Mouse (Mus musculus): ENCODE results near the gene Gadd45gip1.

The Gadd45gip1 gene

DNA sequence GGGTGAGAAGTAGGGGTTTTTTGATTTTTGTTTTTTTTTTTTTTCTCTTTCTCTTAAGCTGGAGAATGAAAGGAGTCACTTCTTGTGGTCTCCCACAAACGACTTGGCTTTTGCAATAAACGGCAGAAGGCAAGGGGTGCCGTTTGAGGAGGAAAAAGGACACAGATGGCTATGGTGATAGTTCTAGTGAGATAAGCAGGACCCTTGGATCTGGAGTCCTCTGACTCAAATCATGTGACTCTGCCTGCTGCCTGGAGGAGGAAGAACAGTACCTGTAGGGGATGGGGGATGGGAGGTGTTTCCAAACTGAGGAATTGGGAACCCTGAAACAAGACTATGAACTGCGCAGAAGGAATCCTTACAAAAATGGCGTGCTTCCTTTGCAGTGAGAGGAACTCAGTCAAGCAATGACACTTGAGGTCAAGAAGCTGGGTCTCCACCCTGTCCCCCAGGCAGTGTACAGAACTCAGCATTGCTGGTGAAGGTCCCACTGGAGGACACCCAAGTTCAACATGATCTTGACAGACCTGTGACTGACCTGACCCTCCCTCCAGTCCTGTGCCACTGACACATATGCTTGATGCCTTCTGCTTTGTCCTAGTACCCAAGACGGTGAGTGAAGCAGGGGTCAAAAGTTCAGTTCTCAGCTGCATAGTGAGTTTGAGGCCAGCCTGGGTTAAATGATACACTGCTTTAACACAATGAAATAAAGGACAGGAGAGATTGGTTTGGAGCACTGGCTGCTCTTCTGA is 16.5 kb downstream of the Gadd45gip1 start:
- ATAC-seq (ENCODE audit: low TSS enrichment): no peak

DNA sequence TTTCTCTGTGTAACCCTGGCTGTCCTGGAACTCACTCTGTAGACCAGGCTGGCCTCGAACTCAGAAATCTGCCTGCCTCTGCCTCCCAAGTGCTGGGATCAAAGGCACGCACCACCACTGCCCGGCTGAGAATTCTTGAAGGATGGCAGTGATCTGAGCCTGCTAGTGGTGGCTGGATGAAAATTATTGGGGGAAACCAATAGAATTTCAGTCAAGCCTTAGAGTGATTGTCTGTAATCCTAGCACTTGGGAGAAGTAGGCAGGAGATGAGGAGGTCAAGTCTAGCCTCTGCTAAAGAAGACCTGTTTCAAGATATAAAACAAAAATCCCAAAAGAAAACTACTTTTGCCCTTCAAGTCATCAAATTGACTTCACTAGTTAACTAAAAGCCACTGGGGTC is 25.1 kb downstream of the Gadd45gip1 start:
- ATAC-seq (ENCODE audit: low TSS enrichment): 0 out of 2 replicates have a peak, but pooled peaks have one; percentile 4

DNA sequence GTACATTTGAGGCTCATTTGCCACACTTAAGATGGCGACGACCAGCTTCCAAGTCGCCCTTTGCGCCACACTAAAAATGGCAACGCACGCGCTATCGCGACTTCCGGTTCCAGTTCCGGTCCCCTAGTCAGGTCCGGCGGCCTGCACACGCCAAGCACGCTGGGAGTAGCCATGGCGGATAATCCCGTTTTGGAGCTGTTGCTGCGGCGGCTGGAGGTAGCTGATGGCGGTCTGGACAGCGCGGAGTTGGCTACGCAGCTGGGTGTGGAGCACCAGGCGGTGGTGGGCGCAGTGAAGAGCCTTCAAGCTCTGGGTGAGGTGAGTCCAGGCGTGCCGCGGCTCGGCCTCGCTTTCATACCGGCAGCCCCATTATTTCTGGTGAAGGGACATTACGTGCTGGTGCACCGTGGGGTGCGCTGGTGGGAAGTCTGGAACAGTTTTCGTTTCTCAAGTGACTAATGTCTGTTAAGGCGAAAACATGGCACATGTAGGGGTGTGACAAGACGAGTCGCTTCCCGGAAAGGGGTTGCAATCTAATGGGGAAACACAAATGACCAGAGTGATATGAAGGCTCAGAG is 25.6 kb downstream of the Gadd45gip1 start, which contains the start of gene Farsa:
Gene Farsa, plus strand, starts transcription at position 126 of the 578 bp plus-strand sequence.
- peak; percentile 98 for ATAC-seq (ENCODE audit: low TSS enrichment)

DNA sequence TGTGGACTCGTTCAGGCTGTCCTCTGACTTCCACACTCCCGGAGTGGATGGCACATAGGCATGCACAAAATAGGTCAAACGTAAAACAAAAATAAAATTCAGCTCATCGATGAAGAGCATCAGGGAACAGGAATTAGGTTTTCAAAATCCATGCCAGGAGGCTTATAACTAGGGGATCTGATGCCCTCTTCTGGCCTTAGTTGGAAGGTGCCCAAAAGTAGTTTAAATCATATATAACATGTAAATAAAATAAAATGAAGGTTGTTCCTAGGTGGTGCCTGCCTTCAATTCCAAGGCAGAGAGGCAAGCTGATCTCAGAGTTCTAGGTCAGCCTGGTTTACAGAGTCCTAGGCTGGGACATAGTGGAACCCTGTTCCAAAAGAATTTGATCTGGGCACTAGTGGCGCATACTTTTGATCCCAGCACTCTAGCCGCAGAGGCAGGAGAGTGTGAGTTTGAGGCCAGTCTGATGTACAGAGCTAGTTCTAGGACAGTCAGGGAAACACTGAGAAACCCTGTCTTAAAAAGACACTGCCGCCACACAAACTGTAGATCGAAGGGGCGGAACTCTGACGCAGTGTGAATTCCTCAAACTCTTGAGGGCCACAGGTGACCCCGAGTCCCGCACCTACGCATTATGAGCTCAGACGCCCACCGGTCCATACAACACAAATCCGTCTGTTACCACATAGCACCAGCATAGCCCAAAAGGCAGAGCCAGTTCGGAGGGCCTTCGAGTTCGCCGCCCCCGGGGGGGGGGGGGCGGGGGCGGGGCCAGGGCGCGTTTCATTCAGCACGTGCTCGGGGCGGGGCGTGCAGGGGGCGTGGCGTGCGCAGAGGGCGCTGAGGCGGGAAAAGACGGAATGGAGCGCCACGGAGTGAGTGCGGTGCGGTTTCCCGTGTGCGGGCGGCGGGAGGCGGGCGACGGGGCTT is 40.3 kb downstream of the Gadd45gip1 start, which contains the start of gene Syce2:
Gene Syce2, plus strand, starts transcription at position 736 of the 933 bp plus-strand sequence.
- 0 out of 2 replicates have a peak, but pooled peaks have one; percentile 22 for ATAC-seq (ENCODE audit: low TSS enrichment)

DNA sequence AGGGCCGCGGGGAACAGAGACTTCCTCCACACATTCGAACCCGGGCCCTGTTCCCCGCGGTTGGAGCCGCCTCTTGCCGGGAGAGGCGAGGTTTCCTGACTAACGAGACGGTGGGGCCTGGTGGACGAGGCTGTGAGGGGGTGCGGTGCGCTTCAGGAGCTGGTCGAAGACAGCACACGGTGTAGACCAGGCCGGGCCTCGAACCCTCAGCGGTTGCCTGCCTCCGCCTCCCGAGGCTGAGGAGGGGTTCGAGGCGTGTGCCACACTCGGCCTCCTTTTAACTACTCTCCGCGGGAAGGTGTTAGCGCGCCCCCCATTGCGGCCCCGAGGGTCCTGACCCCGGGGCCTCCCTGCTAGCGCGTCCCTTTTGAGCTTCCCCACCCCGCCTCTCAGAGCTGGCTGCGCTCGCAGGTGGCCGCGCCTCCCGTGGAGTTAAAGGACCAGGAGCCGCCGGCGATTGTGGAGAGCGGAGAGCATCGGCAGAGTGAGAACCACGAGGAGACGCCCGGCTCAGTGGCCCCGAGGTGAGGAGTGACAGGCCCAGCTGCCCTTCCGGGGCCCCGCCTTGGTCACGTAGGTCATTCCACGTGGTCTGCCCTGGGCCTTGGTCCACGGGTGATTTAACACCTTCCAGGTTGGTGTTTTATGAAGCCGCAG is 41.1 kb downstream of the Gadd45gip1 start:
- ATAC-seq (ENCODE audit: low TSS enrichment): no peak

DNA sequence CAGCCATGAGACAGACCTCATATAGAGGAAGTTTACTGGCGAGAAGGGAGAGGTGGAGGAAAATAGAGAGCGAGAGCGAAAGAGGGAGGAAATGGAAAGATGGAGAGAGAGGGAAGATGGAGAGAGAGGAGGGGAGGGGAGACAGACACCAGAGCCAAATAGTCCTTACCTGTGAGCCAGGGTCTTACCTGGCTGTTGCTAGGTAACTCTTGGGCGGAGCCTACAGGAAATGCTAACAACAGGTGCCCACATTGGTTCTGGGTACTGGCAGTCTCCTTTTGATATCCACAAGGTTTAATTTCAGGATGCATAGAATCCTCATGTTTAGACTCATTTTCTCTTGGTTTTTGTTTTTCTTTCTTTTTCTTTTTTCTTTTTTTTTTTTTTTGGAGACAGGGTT is 41.7 kb downstream of the Gadd45gip1 start:
- ATAC-seq (ENCODE audit: low TSS enrichment): no peak

DNA sequence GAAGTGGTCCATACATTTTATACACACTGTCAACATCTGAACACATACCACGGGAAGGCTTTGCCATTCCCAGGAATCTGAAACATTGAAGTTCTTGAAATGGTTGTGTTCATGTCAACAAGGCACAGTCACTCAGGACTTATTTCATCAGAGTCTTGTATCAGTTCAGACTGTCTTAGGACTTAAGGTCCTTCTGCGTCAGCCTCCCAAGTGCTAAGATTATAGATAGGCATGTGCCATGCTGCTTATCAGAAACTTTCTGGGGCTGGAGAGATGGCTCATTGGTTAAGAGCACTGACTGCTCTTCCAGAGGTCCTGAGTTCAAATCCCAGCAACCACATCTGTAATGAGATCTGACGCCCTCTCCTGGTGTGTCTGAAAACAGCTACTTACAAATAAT is 43.0 kb downstream of the Gadd45gip1 start:
- ATAC-seq (ENCODE audit: low TSS enrichment): no peak

DNA sequence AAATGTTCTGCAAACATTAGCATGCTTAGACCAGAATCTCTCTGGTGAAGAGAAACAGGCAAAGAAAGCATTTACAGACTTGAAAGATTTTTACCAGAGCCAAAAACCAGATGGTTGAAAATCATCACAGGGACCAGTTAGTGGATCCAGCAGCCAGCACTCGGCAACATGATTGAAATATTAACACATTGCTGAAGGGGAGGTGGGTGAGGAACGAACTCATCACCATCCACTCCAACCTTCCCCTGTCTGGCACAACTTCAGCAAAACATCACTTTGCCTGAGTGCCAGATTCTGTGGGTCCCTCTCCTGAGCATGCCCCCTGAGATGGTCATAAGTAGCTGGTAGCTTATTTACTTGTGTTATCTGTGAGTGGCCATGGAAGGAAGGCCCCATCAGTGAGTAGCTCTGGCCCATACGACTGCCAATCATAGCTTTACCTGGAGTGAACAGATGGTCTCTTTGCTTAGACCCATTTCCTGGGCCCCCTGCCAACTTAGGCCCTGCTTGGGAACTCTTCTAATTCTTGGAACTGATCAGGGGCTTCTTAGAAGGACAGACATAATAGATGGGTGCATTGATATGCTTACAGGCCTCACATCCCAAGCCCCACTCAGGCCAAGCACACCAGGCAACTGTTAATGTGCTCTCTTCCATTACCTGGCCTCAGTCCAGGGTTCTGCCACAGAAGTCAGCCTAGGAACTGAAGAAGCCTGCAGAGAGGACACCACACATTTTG is 46.1 kb downstream of the Gadd45gip1 start:
- no peak for ATAC-seq (ENCODE audit: low TSS enrichment)

DNA sequence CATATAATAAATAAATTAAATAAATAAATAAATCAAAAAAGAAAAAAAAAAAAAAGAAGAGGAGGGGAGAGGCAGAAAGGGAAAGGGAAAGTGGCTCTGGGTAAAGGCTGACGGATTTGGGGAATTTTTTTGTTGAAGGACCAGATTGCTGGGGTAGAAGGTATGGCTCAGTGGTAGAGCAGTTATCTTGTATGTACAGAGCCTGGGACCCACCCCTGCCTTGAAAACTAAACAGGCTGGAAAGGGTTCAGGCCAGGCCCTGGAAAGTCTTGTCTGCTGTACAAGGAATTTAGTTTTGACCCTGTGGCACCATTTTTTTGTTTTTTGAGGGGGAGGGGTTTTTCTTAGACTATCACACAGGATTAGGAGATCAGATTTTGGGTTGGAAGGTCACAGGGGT is 47.6 kb downstream of the Gadd45gip1 start:
- ATAC-seq (ENCODE audit: low TSS enrichment): no peak

DNA sequence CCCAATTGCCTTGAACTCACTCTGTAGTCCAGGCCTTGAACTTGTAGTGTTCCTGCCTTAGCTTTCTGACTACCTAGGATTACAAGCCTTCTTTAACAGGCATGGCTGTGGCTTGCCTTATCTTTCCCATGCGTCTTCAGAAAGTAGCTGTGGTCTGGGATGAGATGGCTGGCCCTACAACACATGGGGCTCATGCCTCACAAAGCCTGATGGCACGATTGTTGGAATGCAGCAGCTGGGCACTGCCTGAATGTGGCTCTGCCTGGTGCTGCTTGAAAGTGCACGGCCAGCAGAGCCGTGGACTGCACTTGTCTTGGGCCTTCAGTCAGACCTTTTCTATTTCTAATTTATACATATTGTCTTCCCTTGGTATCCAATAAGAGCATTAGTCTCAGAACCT is 53.4 kb downstream of the Gadd45gip1 start:
- no peak for ATAC-seq (ENCODE audit: low TSS enrichment)
